Mouse (Mus musculus): ENCODE measurements around the gene Dcdc2c. TPM values are rescaled to one million over a fixed set of nuclear protein-coding genes. Genes with fewer than 3 reads are reported as not detected.

Dcdc2c gene
- total and polyA plus RNA-seq, 3 experiments = 0.16 TPM; not detected in 2

DNA sequence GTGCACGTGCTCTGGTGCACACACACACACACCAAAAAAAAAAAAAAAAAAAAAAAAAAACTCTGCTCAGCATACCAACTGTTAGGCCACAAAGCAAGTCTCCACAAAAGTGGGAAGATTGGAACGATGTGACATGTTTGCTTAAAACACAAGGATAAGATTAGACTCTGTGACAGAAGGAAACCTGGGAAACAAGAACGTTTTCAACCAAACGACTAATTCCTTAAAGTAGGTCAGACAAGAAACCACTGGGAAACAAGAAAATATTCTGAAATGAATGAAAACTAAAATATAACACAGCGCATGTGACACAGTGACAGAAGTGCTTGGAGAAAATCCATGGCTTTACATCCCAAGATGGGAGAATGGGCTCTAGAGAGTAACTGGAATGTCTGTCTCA lies 57.9 kb downstream of the Dcdc2c start:
- no peak overlapping the region for H3K4me3 ChIP-seq
- H3K27ac ChIP-seq = no peak overlapping the region
- WGBS = 49% methylated on average over 5 of the region's 5 CpGs
- no peaks in the 10 kb centered on the region for H3K36me3 ChIP-seq (ENCODE audit: control insufficient read depth, insufficient read depth, low read length)
- no peaks in the 10 kb centered on the region for H3K27me3 ChIP-seq (ENCODE audit: control insufficient read depth, insufficient read depth, low read length)
- no peak for TF ChIP-seq EP300 (IDR thresholded peaks at IDR 0.05; ENCODE audit: insufficient read depth, low read depth, low read length)
- TF ChIP-seq POLR2A (IDR thresholded peaks at IDR 0.05; ENCODE audit: insufficient read depth, low read depth, low read length) = no peak
- no peak for TF ChIP-seq CTCF (IDR thresholded peaks at IDR 0.05)
- H3K4me1 ChIP-seq (ENCODE audit: control insufficient read depth, insufficient read depth, low read length) = no peaks in the 10 kb centered on the region
- intact Hi-C loops (cut with DNase I) = no loop called here
- DNase-seq = no peak
- no peak overlapping the region for H3K9ac ChIP-seq (ENCODE audit: low read depth, low read length)
- no peaks in the 10 kb centered on the region for H3K79me2 ChIP-seq (replicated peaks; ENCODE audit: control insufficient read depth, insufficient read depth, low read length)

GRCm38 (mm10) chr12:28482483-28483160 lies 69.6 kb downstream of the Dcdc2c start:
- intact Hi-C loops (cut with DNase I) = no loop called here
- no peaks in the 10 kb centered on the region for H3K27me3 ChIP-seq (ENCODE audit: control insufficient read depth, insufficient read depth, low read length)
- no peaks in the 10 kb centered on the region for H3K4me1 ChIP-seq (ENCODE audit: control insufficient read depth, insufficient read depth, low read length)
- no peak for DNase-seq
- no peak overlapping the region for H3K27ac ChIP-seq
- H3K36me3 ChIP-seq (ENCODE audit: control insufficient read depth, insufficient read depth, low read length) = no peaks in the 10 kb centered on the region
- H3K4me3 ChIP-seq = no peak overlapping the region
- no peaks in the 10 kb centered on the region for H3K79me2 ChIP-seq (replicated peaks; ENCODE audit: control insufficient read depth, insufficient read depth, low read length)
- WGBS = 66% methylated on average over 10 of the region's 10 CpGs
- no peak overlapping the region for H3K9ac ChIP-seq (ENCODE audit: low read depth, low read length)
- TF ChIP-seq EP300 (IDR thresholded peaks at IDR 0.05; ENCODE audit: insufficient read depth, low read depth, low read length) (no peak), POLR2A (IDR thresholded peaks at IDR 0.05; ENCODE audit: insufficient read depth, low read depth, low read length) (no peak), CTCF (IDR thresholded peaks at IDR 0.05) (no peak)

DNA sequence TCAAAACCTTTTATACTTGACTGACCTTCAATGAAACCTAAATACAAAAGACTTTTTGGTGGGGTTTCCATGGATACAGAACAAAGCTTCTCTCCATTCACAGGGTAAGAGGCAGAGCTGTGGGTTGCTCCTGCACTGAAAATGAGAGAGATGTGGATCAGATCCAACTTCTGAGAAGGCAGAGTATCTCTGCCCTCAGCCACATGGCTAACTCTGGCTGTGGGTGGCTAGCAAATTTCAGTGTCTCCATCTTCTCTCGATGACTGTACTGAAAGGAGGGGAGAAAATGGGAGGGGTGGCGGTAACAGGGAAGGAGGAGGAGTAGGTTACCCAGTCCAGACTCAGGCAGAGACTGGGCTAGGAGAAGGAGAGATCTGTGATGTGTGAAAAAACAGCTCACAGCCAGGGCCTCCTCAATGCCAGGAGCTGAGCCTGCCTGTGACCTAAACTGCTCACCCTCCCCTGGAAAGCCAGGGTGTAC lies 91.2 kb downstream of the Dcdc2c start:
- TF ChIP-seq EP300 (IDR thresholded peaks at IDR 0.05; ENCODE audit: insufficient read depth, low read depth, low read length) = no peak
- TF ChIP-seq POLR2A (IDR thresholded peaks at IDR 0.05; ENCODE audit: insufficient read depth, low read depth, low read length) = no peak
- no peak for TF ChIP-seq CTCF (IDR thresholded peaks at IDR 0.05)

GRCm38 (mm10) chr12:28460523-28460922 lies 91.7 kb downstream of the Dcdc2c start:
- 67% methylated on average over 7 of the region's 7 CpGs for WGBS
- H3K79me2 ChIP-seq (replicated peaks; ENCODE audit: control insufficient read depth, insufficient read depth, low read length) = no peaks in the 10 kb centered on the region
- TF ChIP-seq CTCF (IDR thresholded peaks at IDR 0.05) (no peak), EP300 (IDR thresholded peaks at IDR 0.05; ENCODE audit: insufficient read depth, low read depth, low read length) (no peak), POLR2A (IDR thresholded peaks at IDR 0.05; ENCODE audit: insufficient read depth, low read depth, low read length) (no peak)
- no peaks in the 10 kb centered on the region for H3K36me3 ChIP-seq (ENCODE audit: control insufficient read depth, insufficient read depth, low read length)
- no peaks in the 10 kb centered on the region for H3K4me1 ChIP-seq (ENCODE audit: control insufficient read depth, insufficient read depth, low read length)
- no peak for DNase-seq
- intact Hi-C loops (cut with DNase I) = no loop called here
- H3K27me3 ChIP-seq (ENCODE audit: control insufficient read depth, insufficient read depth, low read length) = no peaks in the 10 kb centered on the region
- no peak overlapping the region for H3K4me3 ChIP-seq
- no peak overlapping the region for H3K27ac ChIP-seq
- H3K9ac ChIP-seq (ENCODE audit: low read depth, low read length) = no peak overlapping the region

More for the DNA sequence above, 91.2 kb downstream of the Dcdc2c start:
- no peak overlapping the region for H3K27ac ChIP-seq
- H3K27me3 ChIP-seq (ENCODE audit: control insufficient read depth, insufficient read depth, low read length) = no peaks in the 10 kb centered on the region
- H3K4me1 ChIP-seq (ENCODE audit: control insufficient read depth, insufficient read depth, low read length) = no peaks in the 10 kb centered on the region
- no peaks in the 10 kb centered on the region for H3K36me3 ChIP-seq (ENCODE audit: control insufficient read depth, insufficient read depth, low read length)
- no peak overlapping the region for H3K4me3 ChIP-seq
- no peak overlapping the region for H3K9ac ChIP-seq (ENCODE audit: low read depth, low read length)
- 51% methylated on average over 2 of the region's 2 CpGs for WGBS
- DNase-seq = no peak
- intact Hi-C loops (cut with DNase I) = no loop called here
- H3K79me2 ChIP-seq (replicated peaks; ENCODE audit: control insufficient read depth, insufficient read depth, low read length) = no peaks in the 10 kb centered on the region

DNA sequence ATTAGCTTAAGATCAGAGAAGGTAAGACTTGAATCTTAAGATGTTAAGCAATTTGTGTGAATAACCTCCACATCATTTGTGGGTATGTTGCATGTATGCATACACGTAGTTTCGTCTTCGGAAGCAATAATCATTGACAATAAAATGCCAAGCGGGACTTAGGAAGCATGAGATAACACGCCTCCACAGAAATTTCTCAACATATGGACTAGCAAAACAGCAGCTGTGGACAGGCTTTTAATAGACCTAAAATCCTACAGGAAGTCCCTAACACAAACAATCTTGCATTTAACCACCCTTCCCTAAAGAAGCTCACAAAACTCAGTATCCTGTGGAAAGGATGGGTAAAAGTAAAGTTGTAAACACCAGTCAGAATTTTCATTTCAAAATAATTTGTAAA lies 93.4 kb downstream of the Dcdc2c start:
- no peaks in the 10 kb centered on the region for H3K4me1 ChIP-seq (ENCODE audit: control insufficient read depth, insufficient read depth, low read length)
- H3K27me3 ChIP-seq (ENCODE audit: control insufficient read depth, insufficient read depth, low read length) = no peaks in the 10 kb centered on the region
- H3K27ac ChIP-seq = no peak overlapping the region
- DNase-seq = no peak
- no peak overlapping the region for H3K4me3 ChIP-seq
- H3K79me2 ChIP-seq (replicated peaks; ENCODE audit: control insufficient read depth, insufficient read depth, low read length) = no peaks in the 10 kb centered on the region
- intact Hi-C loops (cut with DNase I) = no loop called here
- H3K9ac ChIP-seq (ENCODE audit: low read depth, low read length) = no peak overlapping the region
- no peaks in the 10 kb centered on the region for H3K36me3 ChIP-seq (ENCODE audit: control insufficient read depth, insufficient read depth, low read length)
- 75% methylated on average over 5 of the region's 5 CpGs for WGBS
- TF ChIP-seq CTCF (IDR thresholded peaks at IDR 0.05) = no peak

- 70% methylated on average over 5 of the region's 5 CpGs for WGBS
- Histone ChIP-seq H3K9ac (ENCODE audit: low read depth, low read length) (no peak overlapping the region), H3K36me3 (ENCODE audit: control insufficient read depth, insufficient read depth, low read length) (no peaks in the 10 kb centered on the region), H3K27me3 (ENCODE audit: control insufficient read depth, insufficient read depth, low read length) (no peaks in the 10 kb centered on the region), H3K4me3 (no peak overlapping the region), H3K4me1 (ENCODE audit: control insufficient read depth, insufficient read depth, low read length) (no peaks in the 10 kb centered on the region), H3K27ac (no peak overlapping the region), H3K79me2 (replicated peaks; ENCODE audit: control insufficient read depth, insufficient read depth, low read length) (no peaks in the 10 kb centered on the region)
- TF ChIP-seq EP300 (IDR thresholded peaks at IDR 0.05; ENCODE audit: insufficient read depth, low read depth, low read length) = no peak
- no peak for TF ChIP-seq CTCF (IDR thresholded peaks at IDR 0.05)
- TF ChIP-seq POLR2A (IDR thresholded peaks at IDR 0.05; ENCODE audit: insufficient read depth, low read depth, low read length) = no peak
- DNase-seq = no peak
- intact Hi-C loops (cut with DNase I) = no loop called here
Observed at GRCm38 (mm10) chr12:28436536-28436935, 115.7 kb downstream of the Dcdc2c start.
